Comparison of ENCODE assay signal across 28 mouse cellular contexts in the genomic region with DNA sequence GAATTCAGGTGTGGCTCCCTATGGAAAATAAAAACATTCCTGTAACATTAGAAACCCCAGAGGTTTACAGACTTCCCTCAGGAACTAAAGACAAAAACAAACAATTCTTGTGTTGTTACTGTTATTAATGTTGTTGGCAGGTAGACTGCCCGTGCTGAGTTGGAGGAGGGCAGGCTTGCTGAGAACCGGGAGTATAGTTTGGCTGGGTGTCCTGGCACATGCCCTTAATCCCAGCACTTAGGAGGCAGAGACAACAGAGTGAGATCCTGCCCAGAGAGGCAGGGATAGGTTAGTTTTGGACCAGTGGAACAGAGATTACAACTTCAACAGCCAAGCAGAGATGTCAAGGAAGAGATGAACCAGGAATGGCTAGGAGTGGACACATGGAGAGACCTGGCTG. TPM values are rescaled to one million over a fixed set of nuclear protein-coding genes. Genes with fewer than 3 reads are reported as not detected.
A peak's percentile ranks its signal among the peaks of the same experiment; 100 is the strongest.
DNase-seq lines count a peak whose midpoint lies in the region; ATAC-seq and TF ChIP-seq lines count a peak whose summit lies in the region.
"Had no signal": no experiment of that assay in that cellular context is flagged by ENCODE, and none has a peak within 500 bp of the region (broad histone marks: within the 10 kb centered on the region; RNA-seq: fewer than 3 reads in every experiment).

No protein-coding gene starts in this region.

- 5% methylated on average over 2 of the region's 2 CpGs for WGBS in cerebellum, adult 2 months
- WGBS in kidney, embryonic 16.5 days: 61% methylated on average over 2 of the region's 2 CpGs

- DNase-seq in cerebellum, adult 11 months: peak; percentile 43
- DNase-seq in cerebellum, postnatal 4 days (ENCODE audit: low spot score in 2 of 2): no peak
- peak; percentile 61 to 83 for DNase-seq in cerebellum, adult 2 months
- peak; percentile 79 for DNase-seq in cerebellum, adult 9-11 months
- DNase-seq in cerebellum, postnatal 25 days: peak; percentile 64 to 77
- DNase-seq in layer of hippocampus, postnatal 36 days: no peak
- DNase-seq in right cerebral cortex, postnatal 4 days: no peak
- DNase-seq: adrenal gland, adult 8-10 months; adrenal gland, postnatal 25 days; forebrain, postnatal 0 days; gastrocnemius, postnatal 25 days; heart, adult 2 months; heart, postnatal 14 days; heart, postnatal 4 days; kidney, adult 18-20 months had no signal

- no peaks in the 10 kb centered on the region for H3K36me3 ChIP-seq in kidney, embryonic 16.5 days (ENCODE audit: insufficient read depth, low read length)
- H3K36me3 ChIP-seq: embryonic facial prominence, embryonic 12.5 days; embryonic facial prominence, embryonic 15.5 days; heart, embryonic 10.5 days; heart, embryonic 13.5 days had no signal

- no peak overlapping the region for H3K4me2 ChIP-seq in kidney, embryonic 16.5 days (replicated peaks; ENCODE audit: low read depth, low read length)
- H3K4me2 ChIP-seq: embryonic facial prominence, embryonic 12.5 days; embryonic facial prominence, embryonic 15.5 days; heart, embryonic 13.5 days; hindbrain, embryonic 14.5 days had no signal

- H3K27ac ChIP-seq in cerebellum, adult 2 months (ENCODE audit: insufficient read depth, low read length): no peak overlapping the region
- no peak overlapping the region for H3K27ac ChIP-seq in kidney, embryonic 16.5 days (ENCODE audit: low read length)
- H3K27ac ChIP-seq: embryonic facial prominence, embryonic 12.5 days; embryonic facial prominence, embryonic 15.5 days; heart, adult 2 months; heart, embryonic 10.5 days; heart, embryonic 13.5 days; hindbrain, embryonic 14.5 days; hindbrain, postnatal 0 days had no signal

- TF ChIP-seq CTCF in cerebellum, adult 2 months (IDR thresholded peaks at IDR 0.05; ENCODE audit: borderline replicate concordance, insufficient read depth, low read depth, low read length): no peak

- no peak for ATAC-seq in kidney, embryonic 16.5 days (ENCODE audit: low FRiP score, low TSS enrichment)
- ATAC-seq: activated CD4-positive, CD25-positive, alpha-beta regulatory T cell, adult 4 months; forebrain, embryonic 14.5 days; forebrain, postnatal 0 days; hindbrain, postnatal 0 days; inflammation-experienced regulatory T-cells, adult 6 months; intestine, embryonic 16.5 days had no signal

- no peak overlapping the region for H3K4me3 ChIP-seq in cerebellum, adult 2 months (replicated peaks; ENCODE audit: insufficient read depth, low read depth, low read length)
- no peak overlapping the region for H3K4me3 ChIP-seq in kidney, embryonic 16.5 days (ENCODE audit: low read length)
- H3K4me3 ChIP-seq: embryonic facial prominence, embryonic 12.5 days; embryonic facial prominence, embryonic 15.5 days; heart, adult 2 months; heart, embryonic 10.5 days; heart, embryonic 13.5 days had no signal

- H3K27me3 ChIP-seq in cerebellum, adult 2 months (ENCODE audit: control insufficient read depth, insufficient read depth, low read length): no peaks in the 10 kb centered on the region
- no peaks in the 10 kb centered on the region for H3K27me3 ChIP-seq in kidney, embryonic 16.5 days (ENCODE audit: insufficient read depth, low read length)
- H3K27me3 ChIP-seq: embryonic facial prominence, embryonic 12.5 days; embryonic facial prominence, embryonic 15.5 days; heart, embryonic 13.5 days had no signal

- H3K9ac ChIP-seq in kidney, embryonic 16.5 days (replicated peaks; ENCODE audit: low read length): no peak overlapping the region
- H3K9ac ChIP-seq: embryonic facial prominence, embryonic 12.5 days; embryonic facial prominence, embryonic 15.5 days; forebrain, postnatal 0 days; heart, embryonic 13.5 days; hindbrain, embryonic 14.5 days had no signal

- no peak for TF ChIP-seq POLR2A in cerebellum, adult 2 months (IDR thresholded peaks at IDR 0.05; ENCODE audit: borderline replicate concordance, insufficient read depth, low read length)

- H3K9me3 ChIP-seq in kidney, embryonic 16.5 days (ENCODE audit: low read length): 0 out of 2 replicates have a peak, but pooled peaks cover 2% of the 10 kb centered on the region
- H3K9me3 ChIP-seq: embryonic facial prominence, embryonic 12.5 days; embryonic facial prominence, embryonic 15.5 days; heart, embryonic 10.5 days; heart, embryonic 13.5 days had no signal

- H3K4me1 ChIP-seq in cerebellum, adult 2 months (ENCODE audit: control insufficient read depth, insufficient read depth, low read length): no peaks in the 10 kb centered on the region; the same call in 1 of the 2 replicates
- H3K4me1 ChIP-seq in kidney, embryonic 16.5 days (ENCODE audit: insufficient read depth, low read length): no peaks in the 10 kb centered on the region
- H3K4me1 ChIP-seq: embryonic facial prominence, embryonic 15.5 days; heart, embryonic 10.5 days; heart, embryonic 13.5 days had no signal

RNA-seq across cellular contexts. Expression of a gene that starts 46.5 kb away (rescaled TPM):
- 89.2 and 103 TPM in 2 replicates for polyA plus RNA-seq in cerebellum, adult 2 months (2012; rRNA removed)
- polyA plus RNA-seq in kidney, embryonic 16.5 days (2015; fragmentation: Nextera tagmentation; extraction: Ambion mirVana): 1.1 and 1.6 TPM in 2 replicates
- 100 to 1,000 TPM; 278 to 333 TPM for total RNA-seq in layer of hippocampus, postnatal 36 days (2021)
- total RNA-seq: common myeloid progenitor, adult 5-6 weeks; granulocyte monocyte progenitor cell, adult 5-6 weeks had no signal
- polyA plus RNA-seq: activated CD4-positive, CD25-positive, alpha-beta regulatory T cell, adult 4 months; inflammation-experienced regulatory T-cells, adult 6 months had no signal

Comparison
In these comparisons a context has a peak if more than half of its experiments do, and no peak if none do; other contexts are left out.
1. DNase-seq: peak in cerebellum, adult 11 months (single experiment), cerebellum, adult 2 months (2 of 2), cerebellum, adult 9-11 months (single experiment) and cerebellum, postnatal 25 days (2 of 2); none in cerebellum, postnatal 4 days (0 of 2), layer of hippocampus, postnatal 36 days (0 of 2) and right cerebral cortex, postnatal 4 days (single experiment).
2. RNA of a gene that starts 46.5 kb away (polyA plus RNA-seq): 89.2 to 103 TPM in cerebellum, adult 2 months; 1.1 to 1.6 TPM in kidney, embryonic 16.5 days; every median in the first group is over 10 times any median in the second.